Mouse (Mus musculus) CH12.LX (cell line): ENCODE measurements at regions not wholly inside any gene's neighbourhood (a gene's known extent, or its start where the extent isn't known, plus 50 kb on each side); places are given as distances from the start of the nearest gene placed in this dataset.

ENCODE experiments used
- BHLHE40 ChIP-seq: IDR thresholded peaks from 2 replicates; pipeline ENCODE4 v1.6.1; 2011; ENCODE audit warnings: mild to moderate bottlenecking, low read depth, low read length, improper control_type of control experiment
- CTCF ChIP-seq, 2 experiments: IDR thresholded peaks in 1 of 2; conservative IDR thresholded peaks in 1 of 2; 2 replicates each; pipeline ENCODE4 v1.5.1; 2011 to 2012; ENCODE audit warnings: low read depth in 2 of 2, low read length in 2 of 2, improper control_type of control experiment in 1 of 2, inconsistent platforms in 1 of 2, mild to moderate bottlenecking in 1 of 2, moderate library complexity in 1 of 2
- ETS1 ChIP-seq: conservative IDR thresholded peaks from 2 replicates; pipeline ENCODE4 v1.6.1; 2012; ENCODE audit warnings: low read depth, mild to moderate bottlenecking, inconsistent platforms, low read length, improper control_type of control experiment, moderate library complexity
- JUND ChIP-seq: conservative IDR thresholded peaks from 2 replicates; pipeline ENCODE4 v1.6.1; 2011; ENCODE audit warnings: low read depth, low read length, improper control_type of control experiment
- KAT2A ChIP-seq: IDR thresholded peaks from 2 replicates; pipeline ENCODE4 v1.6.1; 2012; ENCODE audit warnings: low read length, improper control_type of control experiment, inconsistent platforms; ENCODE audit not compliant: insufficient replicate concordance
- MAFK ChIP-seq: IDR thresholded peaks from 2 replicates; pipeline ENCODE4 v1.6.1; 2011; ENCODE audit warnings: low read length, improper control_type of control experiment; ENCODE audit not compliant: insufficient replicate concordance
- MAX ChIP-seq: IDR thresholded peaks from 2 replicates; pipeline ENCODE4 v1.6.1; 2011; ENCODE audit warnings: low read length, improper control_type of control experiment
- MXI1 ChIP-seq: IDR thresholded peaks from 2 replicates; pipeline ENCODE4 v1.6.1; 2011; ENCODE audit warnings: mild to moderate bottlenecking, low read depth, low read length, improper control_type of control experiment
- NELFE ChIP-seq: IDR thresholded peaks from 2 replicates; pipeline ENCODE4 v1.6.1; 2011; ENCODE audit warnings: low read depth, low read length, improper control_type of control experiment
- POLR2A ChIP-seq: IDR thresholded peaks from 2 replicates; pipeline ENCODE4 v1.6.1; 2011; ENCODE audit warnings: low read depth, mild to moderate bottlenecking, improper control_type of control experiment, low read length
- SIN3A ChIP-seq: IDR thresholded peaks from 2 replicates; pipeline ENCODE4 v1.6.1; 2012; ENCODE audit warnings: low read length, improper control_type of control experiment, inconsistent platforms
- TCF12 ChIP-seq: IDR thresholded peaks from 2 replicates; pipeline ENCODE4 v1.6.1; 2014; ENCODE audit warnings: low read depth, mild to moderate bottlenecking, inconsistent platforms, low read length, improper control_type of control experiment
- UBTF ChIP-seq: IDR thresholded peaks from 2 replicates; pipeline ENCODE4 v1.6.1; 2012; ENCODE audit warnings: low read depth, mild to moderate bottlenecking, inconsistent platforms, low read length, improper control_type of control experiment, moderate library complexity
- ZC3H11A ChIP-seq: IDR thresholded peaks from 2 replicates; pipeline ENCODE4 v1.6.1; 2012; ENCODE audit warnings: low read depth, mild to moderate bottlenecking, inconsistent platforms, low read length, improper control_type of control experiment

- no peak for TF ChIP-seq KAT2A
- TF ChIP-seq POLR2A = no peak
- TF ChIP-seq CTCF (conservative IDR thresholded peaks at IDR 0.05 in 1 of 2, IDR thresholded peaks at IDR 0.05 in 1 of 2; ENCODE audit: low read depth in 2 of 2, low read length in 2 of 2) = no peak
- TF ChIP-seq JUND = no peak
- TF ChIP-seq MXI1 = no peak
- TF ChIP-seq NELFE = no peak
- no peak for TF ChIP-seq UBTF
- no peak for TF ChIP-seq MAFK
- no peak for TF ChIP-seq BHLHE40
- no peak for TF ChIP-seq ETS1
- TF ChIP-seq SIN3A = no peak
- no peak for TF ChIP-seq ZC3H11A
- TF ChIP-seq MAX = no peak
- no peak for TF ChIP-seq TCF12
Measured at GRCm38 (mm10) chr13:39211076-39211475, 250.4 kb upstream of the Slc35b3 start.
